Mouse (Mus musculus) testis, postnatal 10 days (tissue): ENCODE measurements at regions not wholly inside any gene's neighbourhood (a gene's known extent, or its start where the extent isn't known, plus 50 kb on each side); places are given as distances from the start of the nearest gene placed in this dataset.
A peak's percentile ranks its signal among the peaks of the same experiment; 100 is the strongest.

Experiments
- DNase-seq: peaks from one replicate; pipeline ENCODE4 v3.0.0; 2021; ENCODE audit warnings: low spot score

GRCm38 (mm10) chr11:90088473-90088872, 58.3 kb downstream of the Tmem100 start:
- DNase-seq, result no peak

- DNase-seq, result no peak
Observed at GRCm38 (mm10) chr11:90094052-90094451, 63.9 kb downstream of the Tmem100 start.

- no peak for DNase-seq
Observed at GRCm38 (mm10) chr11:90094700-90095355, 64.7 kb downstream of the Tmem100 start.

GRCm38 (mm10) chr11:90098471-90098870, 68.3 kb downstream of the Tmem100 start:
- no peak for DNase-seq

- no peak for DNase-seq
Observed at GRCm38 (mm10) chr11:90099178-90099577, 69.0 kb downstream of the Tmem100 start.

- no peak for DNase-seq
Observed at GRCm38 (mm10) chr11:90100161-90100560, 70.0 kb downstream of the Tmem100 start.

GRCm38 (mm10) chr11:90101284-90101683, 71.1 kb downstream of the Tmem100 start:
- peak; percentile 47 for DNase-seq

GRCm38 (mm10) chr11:90106063-90106798, 76.1 kb downstream of the Tmem100 start:
- DNase-seq, result no peak

- DNase-seq, result no peak
Observed at GRCm38 (mm10) chr11:90109681-90110111, 77.8 kb upstream of the Gm45716 start.

- DNase-seq, result no peak
Observed at GRCm38 (mm10) chr11:90110170-90110569, 77.3 kb upstream of the Gm45716 start.

GRCm38 (mm10) chr11:90112174-90112573, 75.3 kb upstream of the Gm45716 start:
- DNase-seq, result no peak

GRCm38 (mm10) chr11:90116676-90117663, 70.5 kb upstream of the Gm45716 start:
- DNase-seq, result no peak

- no peak for DNase-seq
Observed at GRCm38 (mm10) chr11:90117664-90118295, 69.7 kb upstream of the Gm45716 start.

- DNase-seq, result no peak
Observed at GRCm38 (mm10) chr11:90121902-90122301, 65.6 kb upstream of the Gm45716 start.

GRCm38 (mm10) chr11:90122709-90123108, 64.8 kb upstream of the Gm45716 start:
- no peak for DNase-seq

GRCm38 (mm10) chr11:90123851-90124250, 63.6 kb upstream of the Gm45716 start:
- no peak for DNase-seq

GRCm38 (mm10) chr11:90126289-90126688, 61.2 kb upstream of the Gm45716 start:
- no peak for DNase-seq

GRCm38 (mm10) chr11:90128865-90129415, 58.5 kb upstream of the Gm45716 start:
- no peak for DNase-seq

- no peak for DNase-seq
Observed at GRCm38 (mm10) chr11:90129793-90130624, 57.5 kb upstream of the Gm45716 start.

- DNase-seq, result no peak
Observed at GRCm38 (mm10) chr11:90130635-90131034, 56.8 kb upstream of the Gm45716 start.

- no peak for DNase-seq
Observed at GRCm38 (mm10) chr11:90132579-90132978, 54.9 kb upstream of the Gm45716 start.
